Mouse (Mus musculus) heart, postnatal 0 days (tissue): ENCODE measurements around the gene Ampd3.

Experiments
- CTCF ChIP-seq: IDR thresholded peaks from 2 replicates; pipeline ENCODE4 v1.5.1; 2016; ENCODE audit warnings: antibody characterized with exemption, control low read depth, low read depth
- EP300 ChIP-seq: IDR thresholded peaks from 2 replicates; pipeline ENCODE4 v1.6.1; 2016; ENCODE audit warnings: antibody characterized with exemption, low read depth

DNA sequence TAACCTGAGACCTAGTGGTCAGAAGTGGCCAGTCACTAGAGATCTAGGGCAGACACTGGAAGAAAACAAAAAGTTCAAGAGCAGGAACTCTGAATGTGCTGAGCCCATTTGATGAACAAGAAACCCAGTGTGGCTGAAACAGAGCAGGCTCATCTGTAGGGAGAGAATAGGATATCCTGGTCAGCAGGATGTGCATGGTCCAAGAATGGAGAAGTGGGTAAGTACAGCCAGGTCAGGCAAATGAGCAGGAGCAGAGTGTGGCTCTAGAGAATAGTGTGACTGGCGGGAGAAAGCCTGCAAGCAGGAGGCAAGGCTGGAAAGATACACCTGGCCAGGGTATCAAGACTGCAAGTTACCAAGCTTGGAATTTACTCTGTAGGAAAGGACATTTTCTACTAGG lies 87.6 kb downstream of the Ampd3 start:
- TF ChIP-seq CTCF: no peak
- TF ChIP-seq EP300: no peak
